Mouse (Mus musculus): ENCODE measurements around the gene Zfp263. TPM values are rescaled to one million over a fixed set of nuclear protein-coding genes. Genes with fewer than 3 reads are reported as not detected.

Gene Zfp263
- total RNA-seq, 2 experiments from 2014 or later: 24.9 to 26.9 TPM

Other genes with a start within 250 kb of the Zfp263 start
- not detected for gene Olfr161, start 153.1 kb upstream of the Zfp263 start, total RNA-seq (2021)
- not detected for gene Mefv, start 26.0 kb upstream of the Zfp263 start, total RNA-seq (2021)
- not detected for gene Olfr15, start 86.8 kb downstream of the Zfp263 start, total RNA-seq (2021)
- 1 to 10 TPM; 5.9 to 6.1 TPM for gene Zfp174, start 103.2 kb downstream of the Zfp263 start, total RNA-seq (2021)
- gene Naa60, start 128.3 kb downstream of the Zfp263 start, total RNA-seq (2021): 10 to 100 TPM; 97.5 to 98.2 TPM
- gene Zfp597, start 140.5 kb downstream of the Zfp263 start, total RNA-seq (2021): 10 to 100 TPM; 32.6 to 34.9 TPM
- gene Gm20695, start 140.6 kb downstream of the Zfp263 start, total RNA-seq (2021): 1 to 10 TPM in 1 of 2 experiments, under 1 TPM in 1; 0.64 to 1.3 TPM
- 1 to 10 TPM; 7.0 to 9.4 TPM for gene 1700037C18Rik, start 164.6 kb downstream of the Zfp263 start, total RNA-seq (2021)
- gene Cluap1, start 164.7 kb downstream of the Zfp263 start, total RNA-seq (2021): 10 to 100 TPM; 34.9 to 41.9 TPM
- gene Nlrc3, start 232.5 kb downstream of the Zfp263 start, total RNA-seq (2021): 1 to 10 TPM; 2.6 to 2.9 TPM

All from left cerebral cortex, postnatal 4 days (tissue).